Mouse (Mus musculus): ENCODE data around the gene Rbm10.

DNA sequence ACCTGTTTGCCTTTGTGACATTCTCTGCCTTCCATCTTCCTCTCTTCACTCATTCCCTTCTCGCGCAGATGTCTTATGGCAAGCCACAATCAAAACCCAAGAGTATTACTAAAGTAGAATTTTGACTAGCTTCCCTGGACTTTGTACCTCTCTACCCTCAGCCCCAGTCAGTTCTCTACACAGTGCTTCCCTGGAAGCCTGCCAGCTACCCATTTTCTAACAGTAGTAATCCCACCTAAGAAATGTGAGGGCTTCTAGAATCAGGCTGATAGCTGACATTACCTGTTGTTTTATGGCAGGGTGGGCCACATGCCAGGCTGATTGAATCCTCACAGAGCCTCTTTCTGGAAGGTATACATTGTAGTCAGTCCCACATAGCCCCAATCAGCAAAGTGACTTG, 20.8 kb downstream of the Rbm10 start:
- TF ChIP-seq CTCF (IDR thresholded peaks at IDR 0.05; ENCODE audit: low read depth, low read length): no peak
- no peak for TF ChIP-seq POLR2A (IDR thresholded peaks at IDR 0.05; ENCODE audit: borderline replicate concordance, low read depth, low read length)

Measured in bone marrow macrophage, adult 2 months (primary cell).